Mouse (Mus musculus) liver, postnatal 0 days (tissue): ENCODE results near the gene Slmap. TPM values are rescaled to one million over a fixed set of nuclear protein-coding genes. Genes with fewer than 3 reads are reported as not detected.
A peak's percentile ranks its signal among the peaks of the same experiment; 100 is the strongest.

ENCODE experiments used
- ATAC-seq: fragments of 200-750 bp; cut with Nextera tagmentation; 2 replicates; pipeline ENCODE4 v1.8.0; 2017; ENCODE audit warnings: mild to moderate bottlenecking, moderate library complexity
- DNase-seq: peaks from one replicate; pipeline ENCODE4 v3.0.0-alpha.2; 2016
- H3K27ac ChIP-seq: fragments of 300-500 bp; sonication (generic); 2 replicates; pipeline ENCODE4 v1.5.1; 2014; ENCODE audit warnings: antibody characterized with exemption, moderate library complexity, mild to moderate bottlenecking, low read depth
- H3K27me3 ChIP-seq: fragments of 300-500 bp; sonication (generic); 2 replicates; pipeline ENCODE4 v1.6.1; 2014; ENCODE audit warnings: low read length, control low read depth, mixed read lengths; ENCODE audit not compliant: insufficient read depth
- H3K36me3 ChIP-seq: fragments of 300-500 bp; sonication (generic); replicated peaks from 2 replicates; pipeline ENCODE4 v1.6.1; 2014; ENCODE audit warnings: mild to moderate bottlenecking, control low read depth, low read length, moderate library complexity, mixed read lengths; ENCODE audit not compliant: insufficient read depth
- H3K4me1 ChIP-seq: fragments of 300-500 bp; sonication (generic); 2 replicates; pipeline ENCODE4 v1.6.1; 2014; ENCODE audit warnings: antibody characterized with exemption, mild to moderate bottlenecking, control low read depth; ENCODE audit not compliant: insufficient read depth
- H3K4me2 ChIP-seq: fragments of 300-500 bp; sonication (generic); 2 replicates; pipeline ENCODE4 v1.6.1; 2014; ENCODE audit warnings: low read depth, mild to moderate bottlenecking, low read length, moderate library complexity, mixed read lengths
- H3K4me3 ChIP-seq: fragments of 300-500 bp; sonication (generic); 2 replicates; pipeline ENCODE4 v1.5.1; 2014; ENCODE audit warnings: low read depth, low read length
- H3K9ac ChIP-seq: fragments of 300-500 bp; sonication (generic); replicated peaks from 2 replicates; pipeline ENCODE4 v1.6.1; 2014; ENCODE audit warnings: mild to moderate bottlenecking, moderate library complexity
- H3K9me3 ChIP-seq: fragments of 300-500 bp; sonication (generic); 2 replicates; pipeline ENCODE4 v1.6.1; 2016; ENCODE audit warnings: mild to moderate bottlenecking, control low read depth, low read length, mixed read lengths
- CTCF ChIP-seq: sonication (generic); IDR thresholded peaks from 2 replicates; pipeline ENCODE4 v1.5.1; 2016; ENCODE audit warnings: antibody characterized with exemption, low read depth
- EP300 ChIP-seq: IDR thresholded peaks from 2 replicates; pipeline ENCODE4 v1.6.1; 2016; ENCODE audit warnings: antibody characterized with exemption, low read depth, mild to moderate bottlenecking
- WGBS: fragments of 180-500 bp; shearing (Covaris S2); extraction: QIAGEN DNeasy Blood & Tissue Kit; methylation state at CpG from one replicate; pipeline ENCODE4 v1.1.7; 2014; ENCODE audit not compliant: insufficient replicate concordance; 5-methylcytosine and 5-hydroxymethylcytosine counted together
- polyA plus RNA-seq: library from polyadenylated mRNA; unstranded; fragments of >200 nt; fragmentation: Nextera tagmentation; extraction: Ambion mirVana; gene quantifications from 2 replicates; pipeline ENCODE4 v1.2.1, GENCODE M21; 2015

The Slmap gene
- polyA plus RNA-seq, 1 experiment from 2014 or later, result 12.3 TPM

GRCm38 (mm10) chr14:26550712-26551111 is 16.0 kb upstream of the Slmap start:
- Histone ChIP-seq H3K27ac (no peak overlapping the region), H3K36me3 (no peaks in the 10 kb centered on the region), H3K4me3 (no peak overlapping the region), H3K4me1 (no peaks in the 10 kb centered on the region), H3K9me3 (no peaks in the 10 kb centered on the region), H3K4me2 (no peak overlapping the region), H3K9ac (no peak overlapping the region), H3K27me3 (no peaks in the 10 kb centered on the region)
- TF ChIP-seq EP300 (no peak), CTCF (no peak)
- WGBS, result 94% methylated on average over 8 of the region's 8 CpGs
- DNase-seq, result no peak
- no peak for ATAC-seq

GRCm38 (mm10) chr14:26547516-26548488 is 13.1 kb upstream of the Slmap start:
- H3K9me3 ChIP-seq, result no peaks in the 10 kb centered on the region
- ATAC-seq, result peak; percentile 82
- DNase-seq, result no peak
- no peaks in the 10 kb centered on the region for H3K36me3 ChIP-seq
- H3K4me2 ChIP-seq, result no peak overlapping the region
- TF ChIP-seq CTCF (no peak), EP300 (no peak)
- no peak overlapping the region; the same call in 1 of the 2 replicates for H3K27ac ChIP-seq
- H3K4me3 ChIP-seq, result no peak overlapping the region
- WGBS, result 67% methylated on average over 10 of the region's 10 CpGs
- H3K27me3 ChIP-seq, result no peaks in the 10 kb centered on the region
- H3K4me1 ChIP-seq, result no peaks in the 10 kb centered on the region
- no peak overlapping the region for H3K9ac ChIP-seq

- DNase-seq, result no peak
- Histone ChIP-seq H3K36me3 (no peaks in the 10 kb centered on the region), H3K4me3 (no peak overlapping the region), H3K9ac (no peak overlapping the region), H3K27me3 (no peaks in the 10 kb centered on the region), H3K27ac (no peak overlapping the region), H3K4me1 (no peaks in the 10 kb centered on the region), H3K4me2 (no peak overlapping the region), H3K9me3 (no peaks in the 10 kb centered on the region)
- ATAC-seq, result no peak
- TF ChIP-seq EP300 (no peak), CTCF (no peak)
- 85% methylated on average over 1 of the region's 1 CpGs for whole genome bisulfite sequencing
These were observed 7.4 kb upstream of the Slmap start for GRCm38 (mm10) chr14:26542136-26542535.

- DNase-seq (no peak), ATAC-seq (no peak)
- 83% methylated on average over 1 of the region's 1 CpGs for WGBS
- no peak overlapping the region for H3K4me3 ChIP-seq
- H3K36me3 ChIP-seq, result no peaks in the 10 kb centered on the region
- no peaks in the 10 kb centered on the region for H3K27me3 ChIP-seq
- H3K9ac ChIP-seq, result no peak overlapping the region
- H3K27ac ChIP-seq, result no peak overlapping the region
- H3K9me3 ChIP-seq, result no peaks in the 10 kb centered on the region
- no peak for TF ChIP-seq CTCF
- TF ChIP-seq EP300, result no peak
- H3K4me2 ChIP-seq, result no peak overlapping the region
- no peaks in the 10 kb centered on the region for H3K4me1 ChIP-seq
These were observed 5.8 kb upstream of the Slmap start for GRCm38 (mm10) chr14:26540577-26540976.

GRCm38 (mm10) chr14:26539241-26539640 is 4.5 kb upstream of the Slmap start:
- DNase-seq (no peak), ATAC-seq (no peak)
- TF ChIP-seq EP300 (no peak), CTCF (no peak)
- Histone ChIP-seq H3K4me1 (0 out of 2 replicates have a peak, but pooled peaks cover 3% of the 10 kb centered on the region), H3K9ac (no peak overlapping the region), H3K27ac (no peak overlapping the region), H3K36me3 (no peaks in the 10 kb centered on the region), H3K4me3 (no peak overlapping the region), H3K4me2 (no peak overlapping the region), H3K27me3 (no peaks in the 10 kb centered on the region), H3K9me3 (no peaks in the 10 kb centered on the region)
- 82% methylated on average over 4 of the region's 4 CpGs for WGBS
